ENCODE assay signal across 19 mouse cellular contexts in the genomic region with DNA sequence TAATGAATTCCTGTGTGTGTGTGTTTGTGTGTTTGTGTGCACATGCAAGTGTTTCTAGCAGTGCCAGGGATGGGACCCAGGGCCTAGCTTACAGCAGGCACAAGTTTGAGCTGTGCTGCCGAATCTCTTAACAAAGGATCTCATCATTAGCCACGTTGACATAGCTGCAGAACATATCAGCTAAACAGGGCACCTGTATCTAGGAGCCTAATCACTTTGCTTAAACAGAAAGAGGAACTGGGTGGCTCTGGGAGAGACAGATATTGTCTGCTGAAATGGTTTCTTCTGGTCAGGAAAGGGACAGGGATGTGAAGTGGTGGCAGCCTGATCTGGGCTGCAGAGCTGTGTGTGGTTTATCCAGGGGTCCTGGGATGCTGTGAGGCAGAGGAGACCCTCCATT.
DNase-seq lines count a peak whose midpoint lies in the region; ATAC-seq and TF ChIP-seq lines count a peak whose summit lies in the region.
"Had no signal": no experiment of that assay in that cellular context is flagged by ENCODE, and none has a peak within 500 bp of the region (broad histone marks: within the 10 kb centered on the region; RNA-seq: fewer than 3 reads in every experiment).

No protein-coding gene starts in this region.

- no peak overlapping the region for H3K4me2 ChIP-seq in forebrain, postnatal 0 days (ENCODE audit: low read depth)
- H3K4me2 ChIP-seq in forebrain, embryonic 13.5 days, result no peak overlapping the region
- no peak overlapping the region for H3K4me2 ChIP-seq in liver, embryonic 12.5 days
- H3K4me2 ChIP-seq in liver, embryonic 11.5 days, result no peak overlapping the region
- no peak overlapping the region for H3K4me2 ChIP-seq in CH12.LX (ENCODE audit: insufficient read depth, low read depth, poor library complexity, severe bottlenecking)
- H3K4me2 ChIP-seq: embryonic facial prominence, embryonic 13.5 days; heart, embryonic 13.5 days; midbrain, embryonic 12.5 days had no signal

- no peak for TF ChIP-seq CTCF in forebrain, postnatal 0 days (IDR thresholded peaks at IDR 0.05; ENCODE audit: low read depth)
- no peak for TF ChIP-seq CTCF in CH12.LX (conservative IDR thresholded peaks at IDR 0.05 in 1 of 2, IDR thresholded peaks at IDR 0.05 in 1 of 2; ENCODE audit: low read depth in 2 of 2, low read length in 2 of 2)

- H3K27me3 ChIP-seq in forebrain, postnatal 0 days (ENCODE audit: insufficient read depth, low read length), result no peaks in the 10 kb centered on the region
- H3K27me3 ChIP-seq in forebrain, embryonic 13.5 days, result no peaks in the 10 kb centered on the region
- H3K27me3 ChIP-seq in liver, embryonic 12.5 days (replicated peaks), result no peaks in the 10 kb centered on the region
- no peaks in the 10 kb centered on the region for H3K27me3 ChIP-seq in liver, embryonic 11.5 days (replicated peaks; ENCODE audit: control insufficient read depth, insufficient read depth, low read length)
- H3K27me3 ChIP-seq in CH12.LX (replicated peaks), result no peaks in the 10 kb centered on the region
- H3K27me3 ChIP-seq in limb, embryonic 10.5 days (ENCODE audit: low read depth, poor library complexity, severe bottlenecking), result no peaks in the 10 kb centered on the region
- H3K27me3 ChIP-seq: embryonic facial prominence, embryonic 13.5 days; heart, embryonic 13.5 days; midbrain, embryonic 12.5 days had no signal

- no peaks in the 10 kb centered on the region for H3K9me3 ChIP-seq in forebrain, postnatal 0 days (ENCODE audit: low read length)
- H3K9me3 ChIP-seq in forebrain, embryonic 13.5 days (replicated peaks), result no peaks in the 10 kb centered on the region
- H3K9me3 ChIP-seq in liver, embryonic 12.5 days (replicated peaks), result no peaks in the 10 kb centered on the region
- H3K9me3 ChIP-seq in liver, embryonic 11.5 days (ENCODE audit: control insufficient read depth, low read length), result no peaks in the 10 kb centered on the region
- no peaks in the 10 kb centered on the region for H3K9me3 ChIP-seq in CH12.LX (replicated peaks; ENCODE audit: low read length)
- no peaks in the 10 kb centered on the region for H3K9me3 ChIP-seq in limb, embryonic 10.5 days (replicated peaks)
- H3K9me3 ChIP-seq: embryonic facial prominence, embryonic 13.5 days; heart, embryonic 13.5 days; midbrain, embryonic 12.5 days had no signal

- DNase-seq in forebrain, postnatal 0 days, result no peak
- no peak for DNase-seq in liver, embryonic 11.5 days (ENCODE audit: low spot score)
- DNase-seq in CH12.LX (ENCODE audit: extremely low read depth), result peak; percentile 42
- no peak for DNase-seq in limb, embryonic 10.5 days (ENCODE audit: low spot score)
- DNase-seq: adrenal gland, adult 8-10 months; cerebellum, adult 11 months; heart, postnatal 36 days; kidney, adult 8-10 months; left cerebral cortex, postnatal 4 days; thymus, postnatal 36 days had no signal

- TF ChIP-seq POLR2A in CH12.LX (IDR thresholded peaks at IDR 0.05; ENCODE audit: low read depth, low read length), result no peak

- in situ Hi-C loops in CH12.LX (cut with MboI; ENCODE audit: low pct_ligation_motif_present, low pct_unique_long_range_greater_than_20kb, low sequenced_read_pairs), result no loop called here

- no peak overlapping the region for H3K4me3 ChIP-seq in forebrain, postnatal 0 days (ENCODE audit: low read depth, low read length)
- H3K4me3 ChIP-seq in forebrain, embryonic 13.5 days, result no peak overlapping the region
- H3K4me3 ChIP-seq in liver, embryonic 12.5 days, result no peak overlapping the region
- H3K4me3 ChIP-seq in liver, embryonic 11.5 days (ENCODE audit: low read depth, low read length), result no peak overlapping the region
- no peak overlapping the region for H3K4me3 ChIP-seq in CH12.LX (replicated peaks in 1 of 3; ENCODE audit: low read depth in 2 of 3, low read length in 2 of 3, poor library complexity in 1 of 3)
- no peak overlapping the region for H3K4me3 ChIP-seq in limb, embryonic 10.5 days
- H3K4me3 ChIP-seq: embryonic facial prominence, embryonic 13.5 days; heart, embryonic 13.5 days; midbrain, embryonic 12.5 days had no signal

- no peaks in the 10 kb centered on the region for H3K36me3 ChIP-seq in forebrain, postnatal 0 days (ENCODE audit: insufficient read depth)
- no peaks in the 10 kb centered on the region for H3K36me3 ChIP-seq in forebrain, embryonic 13.5 days (ENCODE audit: poor library complexity, severe bottlenecking)
- peaks cover 39% of the 10 kb centered on the region for H3K36me3 ChIP-seq in liver, embryonic 12.5 days
- no peaks in the 10 kb centered on the region for H3K36me3 ChIP-seq in liver, embryonic 11.5 days (ENCODE audit: control insufficient read depth, insufficient read depth, low read length)
- H3K36me3 ChIP-seq in CH12.LX (replicated peaks in 1 of 2; ENCODE audit: control insufficient read depth in 1 of 2, insufficient read depth in 1 of 2, low read length in 1 of 2), result peaks cover 15 to 29% of the 10 kb centered on the region in 2 experiments
- no peaks in the 10 kb centered on the region for H3K36me3 ChIP-seq in limb, embryonic 10.5 days
- H3K36me3 ChIP-seq: embryonic facial prominence, embryonic 13.5 days; heart, embryonic 13.5 days; midbrain, embryonic 12.5 days had no signal

- ATAC-seq in forebrain, postnatal 0 days, result no peak
- no peak for ATAC-seq in forebrain, embryonic 13.5 days
- peak; percentile 27; the same call in 1 of the 2 replicates for ATAC-seq in liver, embryonic 12.5 days
- ATAC-seq in liver, embryonic 11.5 days (replicated peaks; ENCODE audit: low FRiP score), result no peak
- ATAC-seq in hematopoietic stem cell, adult 5-6 weeks (replicated peaks in 1 of 2; ENCODE audit: insufficient read depth in 1 of 2, low FRiP score in 2 of 2, low TSS enrichment in 1 of 2, low read depth in 1 of 2, poor library complexity in 2 of 2, severe bottlenecking in 2 of 2), result 0 out of 4 replicates have a peak, but pooled peaks have one; percentile 17 to 42
- ATAC-seq: hindbrain, embryonic 16.5 days; lung, postnatal 0 days had no signal

- WGBS in forebrain, postnatal 0 days, result 40% methylated on average over 2 of the region's 2 CpGs
- WGBS in forebrain, embryonic 13.5 days, result 50% methylated on average over 2 of the region's 2 CpGs
- WGBS in liver, embryonic 12.5 days (ENCODE audit: insufficient replicate concordance), result 6% methylated on average over 2 of the region's 2 CpGs
- WGBS in liver, embryonic 11.5 days, result 32% methylated on average over 2 of the region's 2 CpGs
- WGBS in limb, embryonic 10.5 days, result 70% methylated on average over 2 of the region's 2 CpGs

- H3K4me1 ChIP-seq in forebrain, postnatal 0 days (ENCODE audit: insufficient read depth), result peaks cover 11% of the 10 kb centered on the region; the same call in 1 of the 2 replicates
- H3K4me1 ChIP-seq in forebrain, embryonic 13.5 days, result peaks cover 23% of the 10 kb centered on the region
- peaks cover 25% of the 10 kb centered on the region for H3K4me1 ChIP-seq in liver, embryonic 12.5 days
- H3K4me1 ChIP-seq in liver, embryonic 11.5 days (replicated peaks; ENCODE audit: control insufficient read depth, insufficient read depth, low read length), result peaks cover 6% of the 10 kb centered on the region; the same call in 1 of the 2 replicates
- H3K4me1 ChIP-seq in CH12.LX (ENCODE audit: control insufficient read depth in 1 of 2, insufficient read depth in 2 of 2), result peaks cover 6 to 11% of the 10 kb centered on the region in 2 experiments
- peaks cover 18% of the 10 kb centered on the region for H3K4me1 ChIP-seq in limb, embryonic 10.5 days

- no peaks in the 10 kb centered on the region; the same call in 1 of the 2 replicates for H3K79me2 ChIP-seq in CH12.LX (replicated peaks; ENCODE audit: control insufficient read depth, extremely low read depth, insufficient read depth, poor library complexity, severe bottlenecking)

- dilution Hi-C loops in CH12.LX (cut with MboI; ENCODE audit: extremely low pct_ligation_motif_present, extremely low pct_unique_long_range_greater_than_20kb, low sequenced_read_pairs), result no loop called here

- TF ChIP-seq RAD21 in CH12.LX (IDR thresholded peaks at IDR 0.05; ENCODE audit: low read depth, low read length), result no peak

- H3K9ac ChIP-seq in forebrain, postnatal 0 days, result no peak overlapping the region
- no peak overlapping the region for H3K9ac ChIP-seq in forebrain, embryonic 13.5 days
- H3K9ac ChIP-seq in liver, embryonic 12.5 days, result no peak overlapping the region
- no peak overlapping the region for H3K9ac ChIP-seq in liver, embryonic 11.5 days (ENCODE audit: low read depth, low read length)
- no peak overlapping the region for H3K9ac ChIP-seq in CH12.LX (ENCODE audit: insufficient read depth, low read depth)
- H3K9ac ChIP-seq: embryonic facial prominence, embryonic 13.5 days; heart, embryonic 13.5 days; liver, embryonic 14.5 days; midbrain, embryonic 12.5 days had no signal

- peak overlapping the region; percentile 29; the same call in 1 of the 2 replicates for H3K27ac ChIP-seq in forebrain, postnatal 0 days (ENCODE audit: low read depth, low read length)
- no peak overlapping the region for H3K27ac ChIP-seq in forebrain, embryonic 13.5 days
- H3K27ac ChIP-seq in liver, embryonic 12.5 days, result no peak overlapping the region
- H3K27ac ChIP-seq in liver, embryonic 11.5 days (ENCODE audit: low read depth, low read length), result no peak overlapping the region
- H3K27ac ChIP-seq in CH12.LX (ENCODE audit: insufficient read depth, low read depth), result no peak overlapping the region
- H3K27ac ChIP-seq in limb, embryonic 10.5 days, result no peak overlapping the region
- H3K27ac ChIP-seq: embryonic facial prominence, embryonic 13.5 days; heart, embryonic 13.5 days; liver, embryonic 14.5 days; midbrain, embryonic 12.5 days had no signal

- TF ChIP-seq EP300 in CH12.LX (IDR thresholded peaks at IDR 0.05; ENCODE audit: low read length), result no peak

TF ChIP-seq in CH12.LX, 34 proteins besides CTCF, POLR2A, EP300 and RAD21:
- no peak for TF ChIP-seq ZKSCAN1 (IDR thresholded peaks at IDR 0.05; ENCODE audit: borderline replicate concordance, low read depth, low read length)
- TF ChIP-seq USF1 (IDR thresholded peaks at IDR 0.05; ENCODE audit: low read depth, low read length), result no peak
- no peak for TF ChIP-seq NELFE (IDR thresholded peaks at IDR 0.05; ENCODE audit: low read depth, low read length)
- TF ChIP-seq POLR2AphosphoS2 (IDR thresholded peaks at IDR 0.05; ENCODE audit: low read depth, low read length), result no peak
- TF ChIP-seq CHD1 (IDR thresholded peaks at IDR 0.05; ENCODE audit: low read depth, low read length), result no peak
- TF ChIP-seq KAT2A (IDR thresholded peaks at IDR 0.05; ENCODE audit: insufficient replicate concordance, low read length), result no peak
- no peak for TF ChIP-seq ZC3H11A (IDR thresholded peaks at IDR 0.05; ENCODE audit: low read depth, low read length)
- no peak for TF ChIP-seq USF2 (conservative IDR thresholded peaks at IDR 0.05; ENCODE audit: low read depth, low read length)
- no peak for TF ChIP-seq BHLHE40 (IDR thresholded peaks at IDR 0.05; ENCODE audit: low read depth, low read length)
- TF ChIP-seq ELF1 (IDR thresholded peaks at IDR 0.05; ENCODE audit: low read depth, low read length), result no peak
- no peak for TF ChIP-seq PAX5 (IDR thresholded peaks at IDR 0.05; ENCODE audit: low read length)
- no peak for TF ChIP-seq SMC3 (IDR thresholded peaks at IDR 0.05; ENCODE audit: low read depth, low read length)
- TF ChIP-seq ETS1 (conservative IDR thresholded peaks at IDR 0.05; ENCODE audit: low read depth, low read length), result no peak
- TF ChIP-seq E2F4 (IDR thresholded peaks at IDR 0.05; ENCODE audit: insufficient replicate concordance, low read depth, low read length), result no peak

Comparison
In these comparisons a context has a peak if more than half of its experiments do, and no peak if none do; other contexts are left out.
1. ATAC-seq: peak in liver, embryonic 12.5 days (single experiment) and hematopoietic stem cell, adult 5-6 weeks (2 of 2); none in forebrain, postnatal 0 days (single experiment), forebrain, embryonic 13.5 days (single experiment) and liver, embryonic 11.5 days (single experiment).